Mouse (Mus musculus) kidney, adult 8-10 months (tissue): ENCODE results near the gene Taf9.

Experiments
- DNase-seq, 2 experiments: peaks; one replicate each; pipeline ENCODE4 v3.0.0; 2022

Gene Taf9

DNA sequence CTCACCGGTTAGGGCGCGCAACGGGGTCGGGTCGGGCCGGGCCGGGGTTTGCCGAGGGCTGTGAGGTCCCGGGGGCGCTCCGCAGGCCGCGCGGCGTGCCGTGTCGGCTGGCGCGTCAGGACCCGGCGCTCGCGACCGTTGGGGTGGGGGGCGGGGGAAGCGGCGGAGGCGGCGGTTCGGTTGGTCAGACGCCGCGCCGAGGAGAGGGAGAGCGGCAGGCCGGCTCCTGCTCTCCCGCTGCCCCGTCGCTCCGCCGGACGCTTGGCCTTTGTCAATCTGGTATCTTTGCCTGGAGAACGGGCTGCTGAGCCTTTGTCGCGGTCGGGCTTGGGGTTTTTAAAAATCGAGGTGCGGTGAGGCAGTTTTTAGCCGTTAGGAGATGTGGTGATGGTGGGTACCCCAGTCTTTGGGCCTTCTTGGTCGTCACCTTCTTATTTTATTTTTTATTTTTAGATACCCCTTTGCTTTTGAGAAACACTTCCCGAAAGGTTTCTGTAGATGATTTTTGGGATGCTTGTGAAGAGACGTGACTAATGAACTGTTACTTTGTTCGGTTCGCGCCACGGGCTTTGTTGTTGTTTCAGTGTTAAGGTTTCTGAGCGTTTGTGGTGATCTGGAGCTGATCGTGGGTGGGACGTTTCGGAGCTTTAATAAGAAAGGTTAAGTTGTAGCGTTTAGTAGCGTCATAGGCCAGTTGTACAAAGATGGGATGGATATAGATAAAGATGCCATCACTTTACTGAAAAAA is at the start of gene Taf9:
TSS of gene Taf9 (plus strand) at position 141 of the 748 bp plus-strand sequence.
- DNase-seq = peak in 1 of 2 experiments; percentile 10

DNA sequence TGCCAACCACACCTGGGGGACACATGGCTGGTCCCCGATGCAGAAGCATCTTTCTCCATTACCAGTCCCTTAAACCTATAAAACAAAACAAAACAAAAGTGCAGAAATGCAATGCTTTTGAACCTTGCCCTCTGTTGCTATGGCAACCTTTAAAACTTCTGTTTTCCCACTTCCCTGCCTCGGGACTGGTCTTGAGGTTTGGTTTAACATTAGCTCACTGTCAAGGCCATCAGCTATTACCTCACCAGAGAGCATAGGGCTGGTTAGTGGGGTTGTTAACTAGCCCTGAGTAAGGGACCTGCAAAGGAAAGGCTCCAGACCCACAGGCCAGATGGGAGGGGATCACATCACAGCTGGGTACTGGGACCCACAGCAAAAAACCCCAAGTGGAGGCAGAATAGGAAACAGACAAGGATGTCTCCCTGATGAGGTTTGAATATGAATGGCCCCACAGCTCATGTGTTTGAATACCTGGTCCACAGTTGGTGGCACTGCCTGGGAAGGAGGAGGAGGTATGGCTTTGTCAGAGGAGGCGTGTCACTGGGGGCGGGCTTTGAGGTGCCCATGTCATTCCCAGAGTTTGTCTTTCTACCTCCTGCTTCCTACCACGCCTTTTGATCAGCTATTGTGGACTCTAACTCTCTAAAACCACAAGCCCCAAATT is 49.0 kb upstream of the Taf9 start:
- DNase-seq = peak; percentile 70 to 85

DNA sequence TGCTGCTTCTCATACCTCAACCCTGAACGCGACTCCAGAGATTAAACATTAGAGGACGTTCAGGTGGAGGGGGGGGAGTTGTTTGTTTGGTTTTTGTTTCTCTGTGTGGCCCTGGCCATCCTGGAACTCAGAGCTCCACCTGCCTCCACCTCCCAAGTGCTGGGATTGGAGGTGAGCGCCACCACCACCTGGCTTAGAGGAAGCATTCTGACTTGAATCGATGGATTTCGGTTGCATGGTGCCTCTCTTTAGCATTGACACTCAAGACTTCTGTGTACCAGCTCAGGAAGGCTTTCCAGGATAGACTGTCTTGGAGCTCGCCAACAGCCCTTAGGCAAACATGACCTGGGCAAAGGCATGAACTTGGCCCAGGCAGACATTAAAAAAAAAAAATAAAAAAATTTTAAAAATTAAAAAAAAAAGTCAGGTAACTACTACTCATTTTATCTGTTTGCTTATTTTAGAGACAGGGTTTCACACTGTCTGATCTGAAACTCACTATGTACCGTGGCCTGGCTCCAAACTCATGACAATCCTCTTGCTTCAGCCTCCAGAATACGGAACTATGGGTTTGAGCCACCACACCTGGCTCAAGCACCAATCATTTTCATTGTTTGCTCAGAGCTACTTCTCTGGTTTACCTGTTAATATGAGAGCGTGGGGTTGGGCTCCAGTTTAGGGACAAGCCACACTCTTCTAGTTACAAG is 48.2 kb upstream of the Taf9 start:
- no peak for DNase-seq

DNA sequence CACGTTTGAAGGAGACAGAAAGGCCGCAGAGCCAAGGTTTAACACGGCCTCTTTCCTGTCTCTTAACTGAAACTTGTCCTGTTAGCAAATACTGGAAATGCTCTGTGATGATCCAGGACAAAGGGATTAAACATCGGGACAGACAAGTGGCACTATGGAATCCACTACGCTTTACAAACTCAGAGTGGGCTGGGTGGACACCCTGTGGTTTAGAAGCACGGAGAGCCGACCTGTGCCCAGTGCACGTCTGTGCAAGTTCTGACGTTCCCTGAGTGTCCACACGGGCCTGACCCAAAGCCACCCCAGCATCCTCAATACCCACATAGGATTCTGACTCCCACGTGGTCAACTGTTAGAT is 47.7 kb upstream of the Taf9 start:
- no peak for DNase-seq

DNA sequence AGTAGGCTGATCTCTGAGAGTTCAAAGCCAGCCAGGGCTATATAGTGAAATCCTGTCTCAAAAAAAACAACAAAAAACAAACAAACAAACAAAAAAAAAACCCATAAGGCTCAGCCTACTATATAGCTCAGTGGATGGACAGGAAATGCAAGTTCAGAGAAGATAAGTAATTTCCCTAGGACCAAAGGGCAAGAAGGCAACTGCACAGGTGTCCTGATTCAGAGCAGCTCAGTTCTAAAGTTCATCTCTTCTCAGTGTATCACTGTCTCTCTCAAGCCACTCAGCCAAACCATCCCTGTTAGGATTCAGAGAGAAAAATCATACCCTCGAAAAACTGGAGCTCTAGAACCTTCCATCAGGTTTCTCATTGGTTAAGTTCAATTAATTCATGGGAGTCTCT is 45.5 kb upstream of the Taf9 start:
- no peak for DNase-seq

DNA sequence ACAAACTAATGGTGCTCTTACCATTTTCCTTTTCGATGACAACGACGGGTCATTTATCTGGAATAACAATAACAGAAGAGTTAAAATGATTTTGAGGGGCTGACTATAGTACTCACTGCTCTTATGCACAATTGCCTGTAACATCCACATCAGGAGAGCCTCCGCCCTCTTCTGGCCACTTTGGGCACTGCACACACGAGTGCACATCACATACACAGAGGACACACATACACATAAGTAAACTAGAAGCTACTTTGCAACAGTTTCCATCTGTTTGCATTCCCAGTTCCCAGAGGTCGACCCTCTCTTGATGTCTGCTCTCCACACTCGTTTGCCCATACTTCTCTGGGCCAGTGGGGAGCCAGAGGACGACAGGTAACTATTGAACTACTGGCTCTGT is 43.6 kb upstream of the Taf9 start:
- no peak for DNase-seq

DNA sequence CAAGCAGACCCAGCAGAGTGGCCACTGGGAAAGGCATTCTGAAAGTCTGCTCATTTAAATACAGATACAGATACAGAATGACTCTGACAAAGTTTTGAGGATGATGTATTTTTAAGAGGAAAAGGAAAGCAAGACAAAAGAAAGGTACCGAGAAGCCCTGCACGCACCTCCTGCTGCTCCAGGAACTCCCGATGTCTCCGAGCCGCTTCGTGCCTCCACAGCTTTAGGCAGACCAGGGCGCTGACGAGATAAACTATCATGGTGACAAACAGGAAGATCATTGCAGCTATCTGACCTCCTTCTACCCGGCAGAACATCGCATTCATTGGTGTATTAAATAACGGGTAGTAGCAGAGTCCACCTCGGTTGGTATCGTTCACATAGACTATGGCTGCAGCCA is 40.1 kb upstream of the Taf9 start:
- no peak for DNase-seq

DNA sequence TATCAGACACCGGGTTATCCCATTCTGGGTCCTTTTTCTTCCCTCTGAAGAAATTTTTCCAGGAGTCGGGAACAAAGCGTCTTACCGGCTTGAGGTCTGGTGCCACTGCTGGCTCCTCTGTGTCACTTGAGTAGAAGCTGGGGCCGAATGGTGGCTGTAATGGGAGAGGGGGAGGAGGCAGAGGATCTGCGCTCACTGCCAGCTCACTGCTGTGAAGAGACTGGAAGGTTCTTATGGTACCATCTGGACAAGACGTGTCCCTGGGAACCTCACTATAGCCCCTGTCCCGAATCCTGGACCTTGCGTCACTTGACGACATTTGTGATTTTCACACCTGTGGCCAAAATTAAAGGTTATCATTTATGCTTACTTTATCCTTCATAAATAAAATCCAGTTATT is 39.1 kb upstream of the Taf9 start:
- DNase-seq = no peak

DNA sequence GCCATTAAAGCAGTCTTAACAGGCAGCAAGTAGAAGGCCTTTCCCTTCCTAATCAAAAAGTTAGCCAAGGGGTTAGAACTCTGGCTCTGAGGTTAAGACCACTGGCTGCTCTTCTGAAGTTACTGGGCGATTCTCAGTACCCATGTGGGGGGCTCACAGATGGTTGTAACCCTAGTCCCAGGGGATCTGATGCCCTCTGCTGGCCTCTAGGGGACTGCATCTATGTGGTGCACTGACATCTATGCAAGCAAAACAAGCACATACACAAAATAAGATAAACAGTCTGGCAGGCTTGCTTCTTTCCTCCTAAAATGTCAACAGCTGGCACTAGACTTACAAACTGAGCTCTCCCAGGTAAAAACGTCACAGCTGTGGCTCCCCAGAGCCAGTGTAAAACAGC is 38.5 kb upstream of the Taf9 start:
- no peak for DNase-seq

DNA sequence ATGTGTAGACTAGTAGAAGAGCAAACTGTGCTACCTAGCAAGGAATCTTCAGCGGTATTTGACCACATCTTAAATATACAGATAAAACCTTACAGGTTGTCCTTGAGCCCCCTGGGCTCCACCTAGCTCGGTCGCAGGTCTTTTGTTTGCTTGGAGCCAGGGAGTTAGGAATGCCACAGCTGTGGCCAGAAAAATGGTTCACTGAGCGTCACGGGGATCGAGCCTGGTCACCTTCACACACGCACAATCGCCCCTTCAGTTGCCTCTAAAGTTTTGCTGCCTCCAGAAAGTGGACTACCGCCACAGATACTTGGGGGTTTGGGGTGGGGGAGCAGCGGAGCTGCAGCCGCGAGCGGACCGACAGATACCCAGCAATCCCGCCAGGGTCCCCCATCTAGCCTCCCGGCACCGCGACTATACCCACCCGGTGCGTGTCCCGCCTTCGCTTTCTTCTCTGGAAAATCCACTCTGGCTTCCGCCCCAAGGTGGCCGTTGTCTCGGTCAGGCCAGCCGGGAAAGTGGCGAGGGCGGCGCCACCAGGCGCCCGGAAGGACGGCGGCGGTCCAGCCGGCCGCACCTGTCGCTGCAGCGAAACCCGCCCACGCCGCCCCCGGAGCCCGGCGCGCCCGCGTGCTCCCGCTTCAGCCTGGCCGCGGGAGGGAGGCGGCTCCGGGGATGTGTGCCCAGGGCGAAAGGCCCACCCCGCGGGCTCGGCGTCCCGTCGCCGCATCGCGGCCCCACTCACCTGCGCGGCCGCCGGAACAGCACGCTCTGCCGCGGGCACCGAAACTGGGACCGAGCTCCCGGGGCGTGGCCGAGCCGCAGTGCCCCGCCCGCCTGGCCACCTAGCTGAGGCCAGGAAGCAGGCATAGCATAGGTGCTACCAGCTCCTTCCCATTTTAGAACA is 34.9 kb upstream of the Taf9 start, which contains the start of gene Marveld2:
TSS of gene Marveld2 (minus strand) at position 791 of the 907 bp plus-strand sequence.
- DNase-seq = peak; percentile 66 to 75

DNA sequence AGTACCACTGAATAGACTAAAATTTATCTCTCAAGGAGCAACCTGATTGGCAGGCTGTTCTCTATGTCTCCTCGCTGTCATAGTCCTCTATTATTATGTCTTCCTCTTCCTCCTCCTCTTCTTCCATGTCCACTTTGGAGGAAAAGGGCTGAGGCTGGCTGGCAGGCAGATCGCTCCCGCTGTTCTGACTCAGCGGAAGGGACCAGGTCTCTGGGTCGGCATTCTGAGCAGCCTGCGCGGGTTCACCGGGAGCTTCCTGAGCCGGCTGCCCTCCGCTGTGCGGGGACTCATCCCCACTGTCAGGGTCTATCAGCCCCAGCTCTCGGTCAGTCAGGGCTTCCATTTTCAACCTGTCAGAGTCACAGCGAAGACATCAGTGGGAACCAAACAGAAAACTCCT is 33.8 kb upstream of the Taf9 start:
- DNase-seq = no peak

DNA sequence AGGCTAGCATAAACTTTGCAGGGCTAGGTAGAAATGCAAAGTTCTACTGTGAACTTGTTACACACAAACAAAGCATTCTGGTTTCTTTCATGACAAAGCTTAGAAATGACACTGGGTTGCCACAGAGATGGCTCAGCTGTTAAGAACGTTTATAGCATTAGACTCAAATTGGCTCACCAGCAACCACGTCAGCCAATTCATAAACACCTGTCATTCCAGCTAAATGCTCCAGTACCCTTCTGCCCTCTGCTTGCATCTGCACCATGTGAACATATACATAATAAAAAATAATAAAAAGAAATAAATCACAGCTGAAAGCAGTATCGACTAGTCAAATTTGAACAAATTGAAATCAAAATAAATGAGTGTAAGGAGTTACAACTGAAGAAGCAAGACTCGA is 29.1 kb upstream of the Taf9 start:
- DNase-seq = no peak

DNA sequence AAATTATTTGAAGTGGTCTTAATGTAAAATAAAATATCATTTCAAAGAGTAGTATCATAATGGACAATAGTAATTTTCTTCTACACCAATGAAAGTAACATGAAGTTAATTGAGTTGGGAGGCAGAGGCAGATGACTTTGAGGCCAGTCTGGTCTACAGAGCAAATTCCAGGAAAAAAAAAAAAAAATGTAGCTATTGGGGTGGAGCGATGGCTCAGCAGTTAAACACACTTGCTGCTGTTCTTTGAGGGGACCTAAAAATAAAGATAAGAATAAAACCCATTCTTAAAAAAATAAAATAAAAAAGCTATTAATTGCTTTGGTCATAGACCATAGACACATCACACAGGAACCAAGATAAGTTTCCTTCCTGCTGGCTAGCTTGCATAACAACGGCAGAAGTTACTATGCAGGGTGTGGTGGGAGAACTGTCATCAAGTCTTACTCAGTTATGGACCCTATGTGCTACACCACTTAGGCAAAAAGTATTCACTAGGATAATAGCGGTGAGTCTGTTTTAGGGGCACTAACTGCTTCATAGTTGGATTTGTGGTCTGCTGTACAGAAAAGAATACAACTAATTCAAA is 17.2 kb upstream of the Taf9 start:
- no peak for DNase-seq

DNA sequence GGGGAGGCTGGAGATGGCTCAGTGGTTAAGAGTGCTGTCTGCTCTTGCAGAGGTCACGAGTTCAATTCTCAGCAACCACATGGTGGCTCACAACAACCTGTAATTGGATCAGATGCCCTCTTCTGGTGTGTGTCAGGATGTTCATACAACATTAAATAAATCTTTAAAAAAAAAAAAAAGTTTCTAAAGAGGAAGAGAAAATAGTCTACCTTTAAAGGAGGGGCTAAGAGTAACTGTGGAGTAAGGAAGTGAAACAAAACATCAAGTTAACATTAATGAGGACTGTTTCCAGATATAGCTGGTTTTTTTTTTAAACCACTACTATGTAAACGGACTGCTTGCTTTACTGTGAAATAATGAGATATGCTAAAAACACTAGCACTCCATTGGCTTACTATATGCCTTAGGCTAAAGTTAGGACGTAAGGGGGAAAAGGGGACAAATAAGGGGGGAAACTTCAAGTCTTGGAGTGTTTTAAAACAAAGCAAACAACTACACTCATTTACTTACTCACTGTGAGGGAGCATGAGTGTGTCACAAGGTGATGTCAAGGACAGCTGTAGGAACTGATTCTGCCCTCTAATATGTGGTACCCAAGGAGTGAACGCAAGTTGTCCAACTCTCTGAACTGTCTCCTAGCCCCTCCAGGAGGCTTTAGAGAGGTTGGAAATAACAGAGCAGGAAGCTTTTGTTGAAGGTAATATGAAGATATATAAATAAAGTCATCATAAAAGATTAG is 8.7 kb upstream of the Taf9 start:
- DNase-seq = no peak

DNA sequence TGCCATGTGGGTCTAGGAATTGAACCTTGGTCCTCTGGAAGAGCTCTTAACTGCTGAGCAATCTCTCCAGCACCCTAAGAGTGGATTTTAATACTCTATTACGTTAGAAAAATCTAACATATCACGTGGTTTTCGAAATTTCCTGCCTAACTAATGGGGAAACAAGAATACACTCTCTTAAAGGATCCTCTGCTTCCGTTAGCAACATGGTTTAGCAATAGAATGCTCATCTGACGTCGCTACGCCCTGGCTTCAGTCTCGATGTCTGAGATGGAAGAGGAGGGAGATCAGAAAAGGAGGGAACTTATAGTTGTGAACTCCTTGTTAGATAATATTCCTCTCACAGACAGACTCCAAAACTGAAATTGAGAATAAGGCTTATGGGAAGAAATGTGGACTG is 3.2 kb upstream of the Taf9 start:
- no peak for DNase-seq

DNA sequence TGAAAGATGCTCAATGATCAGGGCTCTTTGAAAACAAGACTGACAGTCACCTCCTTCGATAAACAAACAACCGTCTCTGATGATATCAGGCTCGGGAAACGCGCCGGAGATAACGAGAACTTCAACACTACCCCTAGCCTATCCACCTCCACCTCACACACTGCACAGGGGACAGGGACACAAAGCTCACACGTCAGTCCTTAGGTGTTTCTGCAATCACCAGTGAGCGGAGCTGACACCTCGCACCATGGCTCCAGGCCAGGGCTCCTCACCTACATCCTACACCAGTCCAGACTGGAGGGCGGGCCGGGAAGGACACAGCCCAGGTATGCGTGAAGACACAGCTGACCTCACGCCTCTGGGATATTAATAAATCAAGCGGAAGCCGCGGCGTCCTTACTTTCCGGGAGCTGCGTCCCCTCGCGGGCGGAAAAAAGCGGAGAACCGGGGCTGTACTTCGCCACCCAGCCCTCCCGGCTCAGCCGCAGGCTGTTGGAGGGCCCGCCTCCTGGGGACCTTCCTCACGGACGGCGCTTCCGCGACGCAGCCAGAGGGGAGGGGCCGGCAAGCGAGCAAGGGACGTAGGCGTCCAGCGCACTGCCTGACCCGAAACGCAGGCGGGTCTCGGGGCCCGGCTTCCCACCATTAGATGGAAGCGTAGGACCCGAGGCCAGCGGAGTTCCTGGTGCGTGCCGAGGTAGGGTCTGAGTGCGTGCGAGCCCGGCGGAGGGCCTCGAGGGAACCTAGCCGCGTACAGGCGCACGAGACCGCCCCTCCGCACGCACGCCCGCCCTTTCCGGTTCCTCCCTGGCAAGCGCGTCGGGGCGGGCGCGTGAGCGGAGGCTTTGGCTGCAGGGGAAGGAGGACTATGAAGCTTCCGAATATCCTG is 585 bp upstream of the Taf9 start, which contains the start of the genes Ak6 and Rad17:
TSS of gene Ak6 (plus strand) at position 430 of the 889 bp plus-strand sequence.
TSS of gene Rad17 (minus strand) at position 502 of the 889 bp plus-strand sequence.
- peak; percentile 91 to 94 for DNase-seq

DNA sequence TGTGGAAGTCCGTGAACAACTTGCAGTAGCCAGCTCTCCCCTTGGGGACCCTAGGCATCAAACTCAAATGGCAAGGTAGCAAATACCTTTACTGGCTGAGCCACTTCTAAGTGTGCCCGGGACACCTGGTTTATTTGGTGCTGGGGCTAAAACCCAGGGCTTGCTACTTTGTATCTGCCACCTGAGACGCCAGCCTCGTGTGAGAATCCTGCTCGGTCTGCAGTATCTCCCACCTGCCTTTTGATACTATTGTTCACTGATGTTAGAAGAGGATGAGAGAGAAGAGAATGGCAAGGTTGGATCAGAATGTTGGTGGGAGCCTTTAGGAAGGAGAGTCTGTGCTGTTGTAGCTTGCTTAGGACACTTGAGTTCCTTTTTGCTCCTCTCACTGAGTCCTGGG is 6.7 kb downstream of the Taf9 start:
- no peak for DNase-seq

DNA sequence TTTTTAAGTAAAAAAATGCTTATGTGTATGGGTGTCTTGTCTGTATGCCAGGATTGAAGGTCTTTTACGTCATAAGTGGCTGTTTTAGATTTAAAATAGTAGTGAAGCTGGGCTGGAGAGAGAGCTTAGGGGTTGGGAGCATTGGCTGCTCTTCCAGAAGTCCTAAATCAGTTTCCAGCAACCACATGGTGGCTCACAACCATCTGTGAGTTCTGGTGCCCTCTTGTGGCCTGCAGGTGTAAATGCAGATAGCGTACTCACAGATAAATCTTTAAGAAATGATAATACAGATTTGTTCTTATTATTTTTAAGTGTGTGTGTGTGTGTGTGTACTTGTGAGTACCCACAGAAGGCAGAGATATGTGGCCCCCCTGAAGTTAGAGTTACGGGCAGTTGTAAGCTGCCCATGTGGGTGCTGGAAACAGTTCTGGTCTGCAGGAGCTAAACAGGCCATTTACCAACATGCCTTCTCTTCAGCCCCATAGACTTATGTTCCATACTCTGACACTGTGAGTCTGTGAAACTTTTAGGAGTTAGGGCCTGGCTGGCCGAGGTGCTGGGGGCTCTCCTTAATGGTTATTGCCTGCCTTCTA is 8.6 kb downstream of the Taf9 start:
- DNase-seq = peak in 1 of 2 experiments; percentile 43

DNA sequence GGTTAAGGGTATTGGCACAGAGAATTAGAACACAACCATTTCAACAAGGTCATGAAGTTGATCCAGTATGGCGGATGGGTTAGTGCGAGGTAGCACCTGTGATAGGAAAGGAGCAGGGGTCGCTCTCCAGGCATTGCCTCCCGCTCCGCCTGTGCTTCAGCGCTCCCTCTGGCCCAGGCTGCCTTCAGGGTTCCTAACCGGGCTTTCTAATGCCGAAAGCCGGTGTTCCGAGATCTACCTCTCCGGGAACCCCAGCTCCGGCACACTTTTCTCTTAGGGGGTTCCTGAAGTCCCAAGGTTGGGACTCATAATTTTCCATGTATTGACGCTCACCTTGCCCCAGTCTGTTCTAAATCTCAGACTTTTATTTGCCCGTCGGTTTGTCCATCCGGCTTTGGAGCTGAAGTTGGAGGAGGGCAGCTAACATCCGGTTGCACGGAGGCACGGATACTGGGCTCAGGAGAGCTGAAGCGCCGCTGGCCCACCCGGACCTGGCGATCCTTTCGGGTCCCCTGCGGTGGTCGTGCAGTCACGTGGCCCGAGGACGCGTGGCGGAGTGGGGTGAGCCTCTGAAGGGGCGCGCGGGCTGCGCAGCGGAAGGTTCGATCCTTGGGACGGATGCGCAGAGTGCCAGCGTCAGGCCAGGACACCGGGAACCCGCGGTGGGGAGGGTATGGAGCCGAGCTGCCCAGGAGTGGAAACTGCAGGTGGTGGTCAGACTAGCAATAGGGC is 18.1 kb downstream of the Taf9 start, which contains the start of gene Ccdc125:
TSS of gene Ccdc125 (plus strand) at position 427 of the 732 bp plus-strand sequence.
- peak; percentile 25 to 34 for DNase-seq
